Mouse (Mus musculus) myocyte (in vitro differentiated cells): ENCODE data around the gene Jph4.

Source experiments
- CEBPB ChIP-seq: IDR thresholded peaks from 2 replicates; pipeline ENCODE4 v1.6.1; 2011; ENCODE audit warnings: mild to moderate bottlenecking, moderate library complexity; ENCODE audit not compliant: poor library complexity, insufficient read depth, severe bottlenecking
- E2F4 ChIP-seq: IDR thresholded peaks from one replicate; pipeline ENCODE4 v1.6.1; 2011; ENCODE audit warnings: mild to moderate bottlenecking, control low read depth, moderate library complexity; ENCODE audit not compliant: insufficient read depth
- MYOD1 ChIP-seq, 3 experiments: IDR thresholded peaks; one replicate each; pipeline ENCODE4 v1.6.1; 2011; ENCODE audit warnings: control low read depth in 2 of 3, low read depth in 2 of 3, mild to moderate bottlenecking in 2 of 3, moderate library complexity in 1 of 3; ENCODE audit not compliant: insufficient read length in 2 of 3, control insufficient read depth in 1 of 3
- POLR2A ChIP-seq: IDR thresholded peaks from one replicate; pipeline ENCODE4 v1.6.1; 2011; ENCODE audit warnings: low read depth, mild to moderate bottlenecking, control low read depth, moderate library complexity; ENCODE audit not compliant: insufficient read length
- POLR2AphosphoS2 ChIP-seq: IDR thresholded peaks from one replicate; pipeline ENCODE4 v1.6.1; 2011; ENCODE audit warnings: low read depth, control low read depth; ENCODE audit not compliant: insufficient read length
- REST ChIP-seq: IDR thresholded peaks from one replicate; pipeline ENCODE4 v1.6.1; 2011; ENCODE audit warnings: mild to moderate bottlenecking, control low read depth, moderate library complexity; ENCODE audit not compliant: insufficient read depth, insufficient read length
- TCF12 ChIP-seq: IDR thresholded peaks from one replicate; pipeline ENCODE4 v1.6.1; 2011; ENCODE audit warnings: mild to moderate bottlenecking, control low read depth; ENCODE audit not compliant: poor library complexity, insufficient read depth, severe bottlenecking
- USF1 ChIP-seq: IDR thresholded peaks from one replicate; pipeline ENCODE4 v1.6.1; 2011; ENCODE audit warnings: low read depth, mild to moderate bottlenecking, control low read depth, moderate library complexity

GRCm38 (mm10) chr14:55102253-55102785, 14.4 kb downstream of the Jph4 start:
- TF ChIP-seq TCF12 (no peak), POLR2AphosphoS2 (no peak), POLR2A (no peak), CEBPB (no peak), USF1 (no peak), MYOD1 (IDR thresholded peaks at IDR 0.05; ENCODE audit: control insufficient read depth in 1 of 3, insufficient read length in 2 of 3, low read depth in 2 of 3) (no peak), E2F4 (no peak), REST (no peak)
